Mouse (Mus musculus) left cerebral cortex, adult 8-10 months (tissue): ENCODE measurements around the gene Plxna1. TPM values are rescaled to one million over a fixed set of nuclear protein-coding genes. Genes with fewer than 3 reads are reported as not detected.

Experiments
- DNase-seq, 2 experiments: peaks; one replicate each; pipeline ENCODE4 v3.0.0; 2022; ENCODE audit warnings: low spot score in 2 of 2
- total RNA-seq, 4 experiments: library from RNA; stranded (reverse); gene quantifications; 2 replicates each; pipeline ENCODE4 v1.2.4; 2022

Plxna1 gene
- total RNA-seq, 4 experiments from 2014 or later, result 49.7 to 53.1 (median 51.4) TPM

- DNase-seq, result no peak
Observed at GRCm38 (mm10) chr6:89333964-89334702, 28.3 kb downstream of the Plxna1 start.

GRCm38 (mm10) chr6:89330957-89331356, 31.5 kb downstream of the Plxna1 start:
- no peak for DNase-seq

GRCm38 (mm10) chr6:89328634-89329033, 33.8 kb downstream of the Plxna1 start:
- DNase-seq, result no peak

GRCm38 (mm10) chr6:89327746-89328491, 34.5 kb downstream of the Plxna1 start:
- DNase-seq, result no peak

- DNase-seq, result no peak
Observed at GRCm38 (mm10) chr6:89324842-89325241, 37.6 kb downstream of the Plxna1 start.

GRCm38 (mm10) chr6:89315263-89315662, 47.2 kb downstream of the Plxna1 start:
- DNase-seq, result no peak

GRCm38 (mm10) chr6:89311518-89311917, 50.9 kb downstream of the Plxna1 start:
- no peak for DNase-seq

GRCm38 (mm10) chr6:89310236-89310635, 52.2 kb downstream of the Plxna1 start:
- DNase-seq, result no peak

GRCm38 (mm10) chr6:89308213-89308973, 54.0 kb downstream of the Plxna1 start:
- DNase-seq, result no peak

- peak; percentile 27 to 51 for DNase-seq
Observed at GRCm38 (mm10) chr6:89304375-89305058, 57.9 kb downstream of the Plxna1 start.

- no peak for DNase-seq
Observed at GRCm38 (mm10) chr6:89299818-89300217, 62.6 kb downstream of the Plxna1 start.

GRCm38 (mm10) chr6:89296909-89297695, 65.3 kb downstream of the Plxna1 start:
- no peak for DNase-seq

- no peak for DNase-seq
Observed at GRCm38 (mm10) chr6:89296001-89296709, 66.3 kb downstream of the Plxna1 start.

- no peak for DNase-seq
Observed at GRCm38 (mm10) chr6:89294621-89295020, 67.8 kb downstream of the Plxna1 start.

- no peak for DNase-seq
Observed at GRCm38 (mm10) chr6:89291494-89291893, 70.9 kb downstream of the Plxna1 start.

- no peak for DNase-seq
Observed at GRCm38 (mm10) chr6:89288156-89288555, 74.3 kb downstream of the Plxna1 start.

- DNase-seq, result no peak
Observed at GRCm38 (mm10) chr6:89286700-89287428, 75.6 kb downstream of the Plxna1 start.

- no peak for DNase-seq
Observed at GRCm38 (mm10) chr6:89286286-89286655, 76.1 kb downstream of the Plxna1 start.

- no peak for DNase-seq
Observed at GRCm38 (mm10) chr6:89285561-89286285, 76.7 kb downstream of the Plxna1 start.
